Comparison of ENCODE assay signal across 22 mouse cellular contexts in the genomic region with DNA sequence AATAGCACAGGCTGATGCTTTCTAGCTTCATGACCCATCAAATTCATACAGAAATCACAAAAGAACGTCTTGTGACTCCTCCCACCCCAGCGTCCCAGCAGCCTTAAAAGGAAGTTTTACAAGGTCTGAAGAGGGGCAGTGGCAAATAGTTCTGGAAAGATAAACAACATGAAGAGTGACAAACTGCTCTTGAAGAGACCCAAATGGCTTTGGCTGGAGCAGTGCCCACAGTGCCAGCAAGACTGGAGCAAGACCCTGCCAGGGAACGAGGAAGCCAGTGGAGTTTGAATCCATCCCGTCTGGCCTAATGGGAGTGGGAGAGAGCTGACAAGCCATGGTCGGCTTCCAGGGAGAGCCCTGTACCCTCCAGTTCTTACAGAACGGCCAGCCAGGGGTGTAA. TPM values are rescaled to one million over a fixed set of nuclear protein-coding genes. Genes with fewer than 3 reads are reported as not detected.
A peak's percentile ranks its signal among the peaks of the same experiment; 100 is the strongest.
DNase-seq lines count a peak whose midpoint lies in the region; ATAC-seq and TF ChIP-seq lines count a peak whose summit lies in the region.
"Had no signal": no experiment of that assay in that cellular context is flagged by ENCODE, and none has a peak within 500 bp of the region (broad histone marks: within the 10 kb centered on the region; RNA-seq: fewer than 3 reads in every experiment).

No protein-coding gene starts in this region.

- no peak overlapping the region for H3K27ac ChIP-seq in intestine, embryonic 14.5 days (ENCODE audit: low read depth)
- H3K27ac ChIP-seq in intestine, postnatal 0 days (ENCODE audit: low read depth, low read length) = no peak overlapping the region
- H3K27ac ChIP-seq in lung, embryonic 15.5 days = peak overlapping the region; percentile 84
- no peak overlapping the region for H3K27ac ChIP-seq in midbrain, embryonic 13.5 days
- H3K27ac ChIP-seq in thymus, adult 2 months (ENCODE audit: control insufficient read depth, insufficient read depth, low read length) = no peak overlapping the region
- H3K27ac ChIP-seq: hindbrain, embryonic 13.5 days; left cerebral cortex, adult 2 months; liver, embryonic 13.5 days; macrophage had no signal

- peak; percentile 86 for DNase-seq in heart, adult 11 months
- DNase-seq in heart, postnatal 14 days = no peak
- peak; percentile 48 for DNase-seq in intestine, embryonic 14.5 days (ENCODE audit: low spot score)
- DNase-seq in lung, postnatal 14 days = peak; percentile 72
- no peak for DNase-seq in thymus, adult 2 months
- DNase-seq: adrenal gland, postnatal 10 days; cerebellum, adult 9-10 months; heart, postnatal 4 days; kidney, adult 2 months; kidney, postnatal 14 days; liver, embryonic 13.5 days; midbrain, embryonic 14.5 days; thymus, postnatal 4 days had no signal

- TF ChIP-seq CTCF in intestine, postnatal 0 days (IDR thresholded peaks at IDR 0.05; ENCODE audit: low read depth) = no peak
- TF ChIP-seq CTCF in thymus, adult 2 months (IDR thresholded peaks at IDR 0.05; ENCODE audit: borderline replicate concordance, control insufficient read depth, extremely low read depth, insufficient read depth, low read length, poor library complexity) = no peak

- no peaks in the 10 kb centered on the region for H3K27me3 ChIP-seq in intestine, embryonic 14.5 days (replicated peaks; ENCODE audit: control insufficient read depth, insufficient read depth, low read length)
- H3K27me3 ChIP-seq in intestine, postnatal 0 days (replicated peaks; ENCODE audit: control insufficient read depth, insufficient read depth, low read length) = no peaks in the 10 kb centered on the region
- H3K27me3 ChIP-seq in lung, embryonic 15.5 days = no peaks in the 10 kb centered on the region
- H3K27me3 ChIP-seq in midbrain, embryonic 13.5 days = no peaks in the 10 kb centered on the region
- no peaks in the 10 kb centered on the region for H3K27me3 ChIP-seq in thymus, adult 2 months (ENCODE audit: control insufficient read depth, insufficient read depth, low read length)
- H3K27me3 ChIP-seq: hindbrain, embryonic 13.5 days; liver, embryonic 13.5 days; Patski had no signal

- no peak overlapping the region for H3K4me3 ChIP-seq in intestine, embryonic 14.5 days (ENCODE audit: low read depth, low read length)
- no peak overlapping the region for H3K4me3 ChIP-seq in intestine, postnatal 0 days (ENCODE audit: low read depth, low read length)
- H3K4me3 ChIP-seq in lung, embryonic 15.5 days = no peak overlapping the region
- no peak overlapping the region for H3K4me3 ChIP-seq in midbrain, embryonic 13.5 days (replicated peaks)
- no peak overlapping the region for H3K4me3 ChIP-seq in thymus, adult 2 months (ENCODE audit: control insufficient read depth, insufficient read depth, low read length)
- H3K4me3 ChIP-seq: erythroblast, embryonic 14.5 days; hindbrain, embryonic 13.5 days; left cerebral cortex, adult 2 months; liver, embryonic 13.5 days had no signal

- no peaks in the 10 kb centered on the region for H3K4me1 ChIP-seq in intestine, embryonic 14.5 days (replicated peaks; ENCODE audit: control insufficient read depth, insufficient read depth, low read length)
- no peaks in the 10 kb centered on the region; the same call in 1 of the 2 replicates for H3K4me1 ChIP-seq in intestine, postnatal 0 days (replicated peaks; ENCODE audit: control insufficient read depth, insufficient read depth, low read length)
- peaks cover 39% of the 10 kb centered on the region for H3K4me1 ChIP-seq in lung, embryonic 15.5 days
- no peaks in the 10 kb centered on the region for H3K4me1 ChIP-seq in midbrain, embryonic 13.5 days (replicated peaks)
- 0 out of 2 replicates have a peak, but pooled peaks cover 4% of the 10 kb centered on the region for H3K4me1 ChIP-seq in thymus, adult 2 months (replicated peaks; ENCODE audit: control insufficient read depth, insufficient read depth, low read length)
- H3K4me1 ChIP-seq: hindbrain, embryonic 13.5 days had no signal

- H3K4me2 ChIP-seq in intestine, embryonic 14.5 days (ENCODE audit: low read length) = no peak overlapping the region
- no peak overlapping the region for H3K4me2 ChIP-seq in intestine, postnatal 0 days (replicated peaks; ENCODE audit: low read depth)
- peak overlapping the region; percentile 5; the same call in 1 of the 2 replicates for H3K4me2 ChIP-seq in lung, embryonic 15.5 days
- H3K4me2 ChIP-seq in midbrain, embryonic 13.5 days (replicated peaks) = no peak overlapping the region
- H3K4me2 ChIP-seq: hindbrain, embryonic 13.5 days; liver, embryonic 13.5 days had no signal

- no peak for ATAC-seq in intestine, embryonic 14.5 days (replicated peaks; ENCODE audit: low FRiP score, low TSS enrichment, low read depth)
- no peak for ATAC-seq in intestine, postnatal 0 days
- peak; percentile 60; the same call in 1 of the 2 replicates for ATAC-seq in lung, embryonic 15.5 days (ENCODE audit: borderline replicate concordance, extremely low read depth, low FRiP score, low TSS enrichment)
- ATAC-seq in midbrain, embryonic 13.5 days = no peak
- ATAC-seq: forebrain, embryonic 16.5 days; Patski had no signal

- peaks cover 25% of the 10 kb centered on the region for H3K36me3 ChIP-seq in intestine, embryonic 14.5 days (ENCODE audit: control insufficient read depth, insufficient read depth, low read length)
- peaks cover 29% of the 10 kb centered on the region for H3K36me3 ChIP-seq in intestine, postnatal 0 days (ENCODE audit: control insufficient read depth, insufficient read depth)
- H3K36me3 ChIP-seq in lung, embryonic 15.5 days = peaks cover 9% of the 10 kb centered on the region; the same call in 1 of the 2 replicates
- H3K36me3 ChIP-seq in midbrain, embryonic 13.5 days = peaks cover 32% of the 10 kb centered on the region
- no peaks in the 10 kb centered on the region for H3K36me3 ChIP-seq in thymus, adult 2 months (ENCODE audit: control insufficient read depth, insufficient read depth, low read length)

- no peak overlapping the region for H3K9ac ChIP-seq in intestine, embryonic 14.5 days (ENCODE audit: low read length)
- no peak overlapping the region for H3K9ac ChIP-seq in intestine, postnatal 0 days (ENCODE audit: low read depth, low read length)
- H3K9ac ChIP-seq in lung, embryonic 15.5 days = no peak overlapping the region
- no peak overlapping the region for H3K9ac ChIP-seq in midbrain, embryonic 13.5 days (replicated peaks)
- H3K9ac ChIP-seq: hindbrain, embryonic 13.5 days; liver, embryonic 13.5 days had no signal

- 42% methylated on average over 6 of the region's 6 CpGs for WGBS in intestine, embryonic 14.5 days
- WGBS in intestine, postnatal 0 days = 44% methylated on average over 6 of the region's 6 CpGs
- WGBS in lung, embryonic 15.5 days = 14% methylated on average over 6 of the region's 6 CpGs
- 60% methylated on average over 6 of the region's 6 CpGs for WGBS in midbrain, embryonic 13.5 days
- 69% methylated on average over 6 of the region's 6 CpGs for WGBS in thymus, adult 2 months

- H3K9me3 ChIP-seq in intestine, embryonic 14.5 days (ENCODE audit: control insufficient read depth, low read length) = no peaks in the 10 kb centered on the region
- no peaks in the 10 kb centered on the region for H3K9me3 ChIP-seq in intestine, postnatal 0 days (ENCODE audit: control insufficient read depth)
- H3K9me3 ChIP-seq in lung, embryonic 15.5 days = no peaks in the 10 kb centered on the region
- no peaks in the 10 kb centered on the region for H3K9me3 ChIP-seq in midbrain, embryonic 13.5 days
- H3K9me3 ChIP-seq: hindbrain, embryonic 13.5 days; liver, embryonic 13.5 days had no signal

- no peak for TF ChIP-seq POLR2A in thymus, adult 2 months (IDR thresholded peaks at IDR 0.05; ENCODE audit: control insufficient read depth, extremely low read depth, insufficient read depth, low read length, poor library complexity)

- intact Hi-C loops in heart, postnatal 14 days (cut with DNase I) = no loop called here

RNA-seq across cellular contexts. Expression of a gene that starts 25.3 kb away (rescaled TPM):
- 10 to 100 TPM; 38.3 to 42.9 TPM for total RNA-seq in heart, postnatal 14 days (2021)
- 24.8 and 25.4 TPM in 2 replicates for polyA plus RNA-seq in intestine, embryonic 14.5 days (2014; fragmentation: Nextera tagmentation; extraction: Ambion mirVana)
- 13.0 and 14.2 TPM in 2 replicates for polyA plus RNA-seq in intestine, postnatal 0 days (2015; fragmentation: Nextera tagmentation; extraction: Ambion mirVana)
- polyA plus RNA-seq in lung, embryonic 15.5 days (2015; fragmentation: Nextera tagmentation; extraction: Ambion mirVana) = 45.2 and 47.3 TPM in 2 replicates
- 36.7 and 38.7 TPM in 2 replicates for polyA plus RNA-seq in midbrain, embryonic 13.5 days (2015; fragmentation: Nextera tagmentation; extraction: Ambion mirVana)
- polyA plus RNA-seq in thymus, adult 2 months (2012; rRNA removed) = 25.9 and 31.6 TPM in 2 replicates

Comparison
In these comparisons a context has a peak if more than half of its experiments do, and no peak if none do; other contexts are left out.
1. DNase-seq: peak in heart, adult 11 months (single experiment), intestine, embryonic 14.5 days (single experiment) and lung, postnatal 14 days (single experiment); none in heart, postnatal 14 days (0 of 2) and thymus, adult 2 months (single experiment).